Mouse (Mus musculus) limb, embryonic 14.5 days (tissue): Measurements from ENCODE around the gene Fam168b. TPM values are rescaled to one million over a fixed set of nuclear protein-coding genes. Genes with fewer than 3 reads are reported as not detected.

Experiments used
- ATAC-seq: fragments of 200-750 bp; cut with Nextera tagmentation; 2 replicates; pipeline ENCODE4 v1.8.0; 2017; ENCODE audit warnings: low read depth, moderate number of reproducible peaks, moderate TSS enrichment; ENCODE audit not compliant: low FRiP score
- DNase-seq: peaks from one replicate; pipeline ENCODE4 v3.0.0-alpha.2; 2015; ENCODE audit warnings: low spot score
- H3K27ac ChIP-seq: fragments of 300-500 bp; sonication (generic); replicated peaks from 2 replicates; pipeline ENCODE4 v1.5.1; 2014; ENCODE audit warnings: low read depth, mild to moderate bottlenecking, low read length, moderate library complexity, mixed read lengths
- H3K27me3 ChIP-seq: fragments of 300-500 bp; sonication (generic); 2 replicates; pipeline ENCODE4 v1.6.1; 2014; ENCODE audit warnings: low read length, mixed read lengths; ENCODE audit not compliant: control insufficient read depth, insufficient read depth
- H3K36me3 ChIP-seq: fragments of 300-500 bp; sonication (generic); 2 replicates; pipeline ENCODE4 v1.6.1; 2014; ENCODE audit warnings: mild to moderate bottlenecking, low read length, moderate library complexity, mixed read lengths; ENCODE audit not compliant: control insufficient read depth, insufficient read depth
- H3K4me1 ChIP-seq: fragments of 300-500 bp; sonication (generic); 2 replicates; pipeline ENCODE4 v1.6.1; 2014; ENCODE audit warnings: antibody characterized with exemption, low read length, mixed read lengths; ENCODE audit not compliant: control insufficient read depth, insufficient read depth
- H3K4me2 ChIP-seq: fragments of 300-500 bp; sonication (generic); replicated peaks from 2 replicates; pipeline ENCODE4 v1.6.1; 2014; ENCODE audit warnings: low read depth, mild to moderate bottlenecking, low read length, moderate library complexity; ENCODE audit not compliant: severe bottlenecking
- H3K4me3 ChIP-seq: fragments of 300-500 bp; sonication (generic); replicated peaks from 2 replicates; pipeline ENCODE4 v1.5.1; 2014; ENCODE audit warnings: low read length
- H3K9ac ChIP-seq: fragments of 300-500 bp; sonication (generic); 2 replicates; pipeline ENCODE4 v1.6.1; 2014; ENCODE audit warnings: mild to moderate bottlenecking, low read depth, low read length, moderate library complexity; ENCODE audit not compliant: severe bottlenecking
- H3K9me3 ChIP-seq: fragments of 300-500 bp; sonication (generic); 2 replicates; pipeline ENCODE4 v1.6.1; 2016; ENCODE audit warnings: low read length; ENCODE audit not compliant: control insufficient read depth
- POLR2A ChIP-seq: fragments of 200-500 bp; IDR thresholded peaks from 2 replicates; pipeline ENCODE4 v1.8.0; 2012; ENCODE audit warnings: inconsistent platforms, mild to moderate bottlenecking, moderate library complexity, borderline replicate concordance; ENCODE audit not compliant: insufficient read depth, insufficient read length; ENCODE audit errors: extremely low read depth
- WGBS: fragments of 180-500 bp; shearing (Covaris S2); extraction: QIAGEN DNeasy Blood & Tissue Kit; methylation state at CpG from one replicate; pipeline ENCODE4 v1.1.7; 2014; 5-methylcytosine and 5-hydroxymethylcytosine counted together
- polyA plus RNA-seq, 2 experiments: library from polyadenylated mRNA; depleted of rRNA in 1 of 2; stranded (reverse) in 1 of 2; unstranded in 1 of 2; fragments of >200 nt; fragmentation: Nextera tagmentation in 1 of 2; extraction: Ambion mirVana in 1 of 2; gene quantifications; 2 replicates each; pipeline versions ENCODE4 v1.2.1 to v1.2.3; 2012 to 2014

Gene Fam168b
- polyA plus RNA-seq, 2 experiments = 76.7 to 210 TPM

DNA sequence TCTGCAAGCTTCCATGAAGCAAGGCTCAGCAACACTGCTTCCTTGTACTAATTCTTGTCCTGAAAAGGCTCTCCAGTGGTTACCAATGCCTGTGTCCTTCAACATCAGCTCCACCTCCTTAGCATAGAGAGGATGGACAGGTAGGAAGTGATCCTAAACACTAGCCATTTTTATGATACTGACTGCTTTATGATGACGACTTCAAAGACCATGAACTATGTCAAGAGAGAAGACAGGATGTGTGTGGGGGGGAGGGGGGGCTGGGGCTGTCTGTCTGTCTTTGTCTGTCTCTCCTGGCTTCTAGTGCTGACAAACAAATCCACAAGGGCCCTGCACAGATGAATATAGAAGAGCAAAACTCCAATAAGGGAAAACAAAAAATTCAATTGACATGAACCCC is 11.5 kb downstream of the Fam168b start:
- Histone ChIP-seq H3K27ac (no peak overlapping the region), H3K9ac (no peak overlapping the region), H3K9me3 (no peaks in the 10 kb centered on the region), H3K27me3 (no peaks in the 10 kb centered on the region), H3K4me1 (peaks cover 11% of the 10 kb centered on the region; the same call in 1 of the 2 replicates), H3K4me3 (no peak overlapping the region), H3K4me2 (no peak overlapping the region), H3K36me3 (peaks cover 53% of the 10 kb centered on the region)
- ATAC-seq (no peak), DNase-seq (no peak)
- 53% methylated on average over 1 of the region's 1 CpGs for WGBS
- TF ChIP-seq POLR2A = no peak

DNA sequence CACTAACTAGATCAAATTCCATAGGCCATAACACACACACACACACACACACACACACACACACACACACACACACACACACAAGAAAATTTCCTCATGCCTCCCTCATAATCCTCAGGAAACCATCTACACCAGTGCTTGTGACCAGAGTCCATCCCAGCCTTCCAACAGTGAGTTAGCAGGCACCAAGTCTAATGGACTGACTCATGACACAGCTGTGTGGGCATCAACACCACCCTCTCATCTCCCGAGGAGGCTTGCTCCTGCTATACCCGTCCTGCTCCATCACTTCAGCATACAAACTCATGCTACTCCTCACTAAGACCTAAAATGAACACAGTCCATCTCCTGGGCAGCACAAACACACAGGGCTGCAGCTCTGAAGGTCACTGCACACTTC is 11.9 kb downstream of the Fam168b start:
- Histone ChIP-seq H3K4me2 (no peak overlapping the region), H3K27me3 (no peaks in the 10 kb centered on the region), H3K36me3 (peaks cover 53% of the 10 kb centered on the region), H3K9ac (no peak overlapping the region), H3K9me3 (no peaks in the 10 kb centered on the region), H3K27ac (no peak overlapping the region), H3K4me1 (peaks cover 11% of the 10 kb centered on the region; the same call in 1 of the 2 replicates), H3K4me3 (no peak overlapping the region)
- ATAC-seq = no peak
- DNase-seq = no peak
- no peak for TF ChIP-seq POLR2A
- 77% methylated on average over 2 of the region's 2 CpGs for WGBS

DNA sequence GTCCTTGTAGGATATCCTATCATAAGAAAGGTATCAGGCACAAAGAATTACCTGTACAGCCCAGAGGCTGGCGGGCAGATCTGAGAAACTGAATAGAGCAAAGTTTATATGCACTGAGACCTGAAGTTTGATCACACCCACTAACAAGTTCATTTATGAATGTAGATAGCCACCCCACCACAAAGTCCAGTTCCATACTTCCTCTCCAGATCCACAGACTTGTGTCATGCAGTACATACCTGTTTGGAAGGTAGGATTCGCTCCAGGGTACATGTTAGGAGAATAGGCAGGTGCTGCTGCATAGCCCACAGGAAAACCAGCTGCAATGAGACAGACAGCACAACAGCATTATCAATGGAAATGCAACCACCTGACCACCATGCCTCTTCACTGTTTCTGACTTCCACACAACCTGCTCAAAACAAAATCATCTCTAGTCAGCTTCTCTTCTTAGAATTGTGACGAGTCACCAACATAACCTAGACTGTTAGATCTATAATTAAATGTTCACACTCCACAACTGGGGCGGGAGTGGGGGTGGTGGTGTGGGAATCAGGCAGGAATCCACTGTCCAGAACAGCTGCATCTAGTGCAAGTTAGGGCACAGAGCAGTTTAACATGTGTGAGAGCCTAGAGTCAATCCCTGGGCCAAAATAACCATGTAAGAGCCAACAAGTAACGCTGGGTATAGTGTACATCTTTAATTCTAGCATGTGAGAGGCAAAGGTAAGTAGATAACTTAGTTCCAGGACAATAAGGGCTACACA is 14.2 kb downstream of the Fam168b start:
- no peak overlapping the region for H3K4me3 ChIP-seq
- DNase-seq = no peak
- H3K9me3 ChIP-seq = no peaks in the 10 kb centered on the region
- H3K27ac ChIP-seq = no peak overlapping the region
- no peaks in the 10 kb centered on the region for H3K27me3 ChIP-seq
- H3K9ac ChIP-seq = no peak overlapping the region
- ATAC-seq = no peak
- TF ChIP-seq POLR2A = no peak
- H3K4me2 ChIP-seq = no peak overlapping the region
- peaks cover 50% of the 10 kb centered on the region for H3K36me3 ChIP-seq
- WGBS = 87% methylated on average over 5 of the region's 5 CpGs
- peaks cover 11% of the 10 kb centered on the region; the same call in 1 of the 2 replicates for H3K4me1 ChIP-seq

DNA sequence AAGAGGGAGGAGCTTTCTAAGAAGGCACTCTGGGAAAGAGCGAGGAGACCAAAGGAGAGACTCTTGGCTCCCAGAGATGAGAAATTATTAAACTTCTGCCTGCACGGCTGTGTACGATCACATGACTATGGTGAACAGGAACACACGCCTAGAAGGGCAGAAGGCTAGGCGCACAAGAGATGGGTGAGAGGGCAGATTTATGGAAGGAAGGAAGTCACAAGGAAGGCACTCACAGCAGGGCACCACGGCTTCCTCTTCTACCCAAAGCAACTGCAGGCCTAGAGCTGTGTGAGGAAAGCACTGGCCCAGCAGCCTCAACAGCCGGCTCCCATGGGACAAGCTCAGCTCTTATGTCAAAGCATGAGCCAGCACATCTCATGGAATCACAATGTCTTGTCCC is 15.0 kb downstream of the Fam168b start:
- ATAC-seq (no peak), DNase-seq (no peak)
- WGBS = 85% methylated on average over 7 of the region's 7 CpGs
- Histone ChIP-seq H3K27ac (no peak overlapping the region), H3K27me3 (no peaks in the 10 kb centered on the region), H3K36me3 (peaks cover 59% of the 10 kb centered on the region), H3K4me1 (peaks cover 11% of the 10 kb centered on the region; the same call in 1 of the 2 replicates), H3K4me2 (no peak overlapping the region), H3K4me3 (no peak overlapping the region), H3K9ac (no peak overlapping the region), H3K9me3 (no peaks in the 10 kb centered on the region)
- no peak for TF ChIP-seq POLR2A

DNA sequence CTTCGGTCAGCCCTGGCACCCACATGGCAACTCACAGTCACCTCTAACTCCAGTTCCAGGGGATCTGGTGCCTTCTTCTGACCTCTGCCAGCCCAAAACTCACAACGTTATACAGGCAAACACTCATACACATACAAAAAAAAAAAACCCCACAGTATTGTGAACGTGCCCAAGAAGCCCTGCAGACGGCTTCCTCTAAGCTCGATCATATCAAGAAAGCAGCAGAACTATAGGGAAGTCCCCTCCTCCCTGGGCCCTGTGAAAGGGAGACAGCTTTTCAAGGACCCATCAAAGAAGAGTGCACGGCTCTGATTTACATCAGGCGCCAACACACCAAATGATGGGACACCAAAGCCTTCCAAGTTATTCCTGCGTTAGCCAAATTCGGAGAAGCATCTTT is 17.0 kb downstream of the Fam168b start:
- no peak for TF ChIP-seq POLR2A
- ATAC-seq = no peak

DNA sequence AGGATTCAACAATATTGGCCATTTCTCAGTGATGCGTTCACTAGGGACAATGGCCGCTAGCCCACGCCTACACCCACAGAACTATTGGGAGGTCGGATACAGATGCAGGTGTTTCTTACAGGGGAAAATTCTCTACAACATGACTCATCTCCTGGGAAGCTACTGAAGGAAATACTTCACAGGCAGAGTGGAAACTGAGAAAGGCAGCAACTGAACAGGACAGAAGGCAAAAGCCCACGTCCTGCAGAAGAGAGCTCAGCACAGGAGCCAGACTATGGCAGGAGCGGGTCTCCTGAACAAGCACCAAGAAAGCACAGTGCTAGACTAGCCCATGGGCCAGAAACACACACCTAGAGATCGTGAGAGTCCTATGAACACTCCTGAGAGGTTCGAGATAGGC is 18.7 kb downstream of the Fam168b start:
- Histone ChIP-seq H3K9me3 (no peaks in the 10 kb centered on the region), H3K27ac (no peak overlapping the region), H3K36me3 (peaks cover 85% of the 10 kb centered on the region), H3K4me1 (no peaks in the 10 kb centered on the region), H3K27me3 (no peaks in the 10 kb centered on the region), H3K4me2 (no peak overlapping the region), H3K4me3 (no peak overlapping the region), H3K9ac (no peak overlapping the region)
- 88% methylated on average over 8 of the region's 8 CpGs for WGBS
- ATAC-seq (no peak), DNase-seq (no peak)
- TF ChIP-seq POLR2A = no peak

More for the DNA sequence above, 17.0 kb downstream of the Fam168b start:
- WGBS = 90% methylated on average over 9 of the region's 9 CpGs
- no peak for DNase-seq
- Histone ChIP-seq H3K27me3 (no peaks in the 10 kb centered on the region), H3K9ac (no peak overlapping the region), H3K4me1 (peaks cover 6% of the 10 kb centered on the region; the same call in 1 of the 2 replicates), H3K27ac (no peak overlapping the region), H3K9me3 (no peaks in the 10 kb centered on the region), H3K4me3 (no peak overlapping the region), H3K4me2 (no peak overlapping the region), H3K36me3 (peaks cover 70% of the 10 kb centered on the region)
